Mouse (Mus musculus) embryonic fibroblast, embryonic 13.5 days (primary cell): ENCODE results near the gene Wsb1.

Experiments used
- CTCF ChIP-seq: IDR thresholded peaks from 2 replicates; pipeline ENCODE4 v1.5.1; 2011; ENCODE audit warnings: mild to moderate bottlenecking, control low read depth, low read length, moderate library complexity, borderline replicate concordance; ENCODE audit not compliant: insufficient read depth
- POLR2A ChIP-seq: IDR thresholded peaks from 2 replicates; pipeline ENCODE4 v1.6.1; 2011; ENCODE audit warnings: low read depth, mild to moderate bottlenecking, control low read depth, low read length, moderate library complexity

GRCm38 (mm10) chr11:79217133-79217532 is 37.3 kb downstream of the Wsb1 start:
- TF ChIP-seq CTCF (no peak), POLR2A (no peak)
